ENCODE assay signal across 9 mouse cellular contexts in genomic region chr19:46490634-46491033, GRCm38 (mm10). TPM values are rescaled to one million over a fixed set of nuclear protein-coding genes. Genes with fewer than 3 reads are reported as not detected.
A peak's percentile ranks its signal among the peaks of the same experiment; 100 is the strongest.
DNase-seq lines count a peak whose midpoint lies in the region; ATAC-seq lines count a peak whose summit lies in the region.
"Had no signal": no experiment of that assay in that cellular context is flagged by ENCODE, and none has a peak within 500 bp of the region (broad histone marks: within the 10 kb centered on the region; RNA-seq: fewer than 3 reads in every experiment).

No protein-coding gene starts in this region.

- H3K4me3 ChIP-seq in embryonic facial prominence, embryonic 14.5 days (ENCODE audit: low read depth, low read length), result no peak overlapping the region
- H3K4me3 ChIP-seq: limb, embryonic 12.5 days had no signal

- H3K9ac ChIP-seq in embryonic facial prominence, embryonic 14.5 days (ENCODE audit: low read depth, low read length), result no peak overlapping the region
- H3K9ac ChIP-seq: limb, embryonic 12.5 days had no signal

- H3K4me1 ChIP-seq in embryonic facial prominence, embryonic 14.5 days (ENCODE audit: control insufficient read depth, insufficient read depth, low read length), result no peaks in the 10 kb centered on the region

- H3K27me3 ChIP-seq in embryonic facial prominence, embryonic 14.5 days (replicated peaks; ENCODE audit: control insufficient read depth, insufficient read depth, low read length), result no peaks in the 10 kb centered on the region
- H3K27me3 ChIP-seq: limb, embryonic 12.5 days had no signal

- 5% methylated on average over 2 of the region's 2 CpGs for WGBS in embryonic facial prominence, embryonic 14.5 days

- DNase-seq in kidney, postnatal 25 days, result peak; percentile 59 to 78
- no peak for DNase-seq in kidney, adult 11 months
- peak; percentile 96 for DNase-seq in R1 (ENCODE audit: low read depth, low spot score)
- DNase-seq in embryonic facial prominence, embryonic 14.5 days (ENCODE audit: low spot score), result no peak
- DNase-seq in lung, postnatal 10 days, result peak; percentile 87
- no peak for DNase-seq in spleen, adult 18-20 months
- no peak for DNase-seq in right cerebral cortex, postnatal 4 days

- no peak overlapping the region for H3K27ac ChIP-seq in embryonic facial prominence, embryonic 14.5 days (replicated peaks; ENCODE audit: low read depth, low read length)
- H3K27ac ChIP-seq: limb, embryonic 12.5 days had no signal

- H3K36me3 ChIP-seq in embryonic facial prominence, embryonic 14.5 days (ENCODE audit: control insufficient read depth, insufficient read depth, low read length), result peaks cover 23% of the 10 kb centered on the region

- H3K4me2 ChIP-seq in embryonic facial prominence, embryonic 14.5 days (ENCODE audit: low read depth, low read length), result no peak overlapping the region
- H3K4me2 ChIP-seq: limb, embryonic 12.5 days had no signal

- peak; percentile 64; the same call in 1 of the 2 replicates for ATAC-seq in embryonic facial prominence, embryonic 14.5 days (ENCODE audit: low read depth)
- ATAC-seq in cerebellum, adult (ENCODE audit: insufficient number of reproducible peaks, low FRiP score, low TSS enrichment), result no peak

- H3K9me3 ChIP-seq in embryonic facial prominence, embryonic 14.5 days (ENCODE audit: control insufficient read depth, low read length), result no peaks in the 10 kb centered on the region
- H3K9me3 ChIP-seq: limb, embryonic 12.5 days had no signal

RNA-seq across cellular contexts. Expression of gene Trim8, which starts 10.9 kb away (rescaled TPM):
- polyA plus RNA-seq in embryonic facial prominence, embryonic 14.5 days (2014; fragmentation: Nextera tagmentation; extraction: Ambion mirVana), result 21.5 and 27.1 TPM in 2 replicates

Comparison
In these comparisons a context has a peak if more than half of its experiments do, and no peak if none do; other contexts are left out.
1. DNase-seq: peak in kidney, postnatal 25 days (2 of 2), R1 (single experiment) and lung, postnatal 10 days (single experiment); none in kidney, adult 11 months (single experiment), embryonic facial prominence, embryonic 14.5 days (single experiment), spleen, adult 18-20 months (0 of 2) and right cerebral cortex, postnatal 4 days (single experiment).